Mouse (Mus musculus): ENCODE results near the gene Magi1. TPM values are rescaled to one million over a fixed set of nuclear protein-coding genes. Genes with fewer than 3 reads are reported as not detected.

Gene Magi1
- polyA plus RNA-seq, 1 experiment = 1.3 TPM

GRCm38 (mm10) chr6:94251358-94251945, 32.3 kb downstream of the Magi1 start:
- TF ChIP-seq POLR2A (IDR thresholded peaks at IDR 0.05; ENCODE audit: borderline replicate concordance, control insufficient read depth, low read depth, low read length) (no peak), CTCF (IDR thresholded peaks at IDR 0.05; ENCODE audit: control insufficient read depth, insufficient read depth, low read length) (no peak)
- no peak overlapping the region for H3K27ac ChIP-seq (ENCODE audit: control insufficient read depth, insufficient read depth, low read depth, low read length, poor library complexity)
- no peaks in the 10 kb centered on the region for H3K4me1 ChIP-seq (ENCODE audit: control insufficient read depth, insufficient read depth, low read length)
- WGBS = 84% methylated on average over 8 of the region's 8 CpGs
- H3K4me3 ChIP-seq (replicated peaks; ENCODE audit: control insufficient read depth, low read depth, low read length) = no peak overlapping the region

GRCm38 (mm10) chr6:94249286-94249790, 34.4 kb downstream of the Magi1 start:
- Histone ChIP-seq H3K27ac (ENCODE audit: control insufficient read depth, insufficient read depth, low read depth, low read length, poor library complexity) (no peak overlapping the region), H3K4me1 (ENCODE audit: control insufficient read depth, insufficient read depth, low read length) (no peaks in the 10 kb centered on the region), H3K4me3 (replicated peaks; ENCODE audit: control insufficient read depth, low read depth, low read length) (no peak overlapping the region)
- TF ChIP-seq CTCF (IDR thresholded peaks at IDR 0.05; ENCODE audit: control insufficient read depth, insufficient read depth, low read length) (no peak), POLR2A (IDR thresholded peaks at IDR 0.05; ENCODE audit: borderline replicate concordance, control insufficient read depth, low read depth, low read length) (no peak)
- 84% methylated on average over 9 of the region's 9 CpGs for WGBS

- no peak overlapping the region for H3K27ac ChIP-seq (ENCODE audit: control insufficient read depth, insufficient read depth, low read depth, low read length, poor library complexity)
- no peaks in the 10 kb centered on the region for H3K4me1 ChIP-seq (ENCODE audit: control insufficient read depth, insufficient read depth, low read length)
- H3K4me3 ChIP-seq (replicated peaks; ENCODE audit: control insufficient read depth, low read depth, low read length) = no peak overlapping the region
- WGBS = 74% methylated on average over 6 of the region's 6 CpGs
- TF ChIP-seq POLR2A (IDR thresholded peaks at IDR 0.05; ENCODE audit: borderline replicate concordance, control insufficient read depth, low read depth, low read length) = no peak
- no peak for TF ChIP-seq CTCF (IDR thresholded peaks at IDR 0.05; ENCODE audit: control insufficient read depth, insufficient read depth, low read length)
Observed at GRCm38 (mm10) chr6:94241251-94241650, 42.5 kb downstream of the Magi1 start.

GRCm38 (mm10) chr6:94238643-94239042, 45.1 kb downstream of the Magi1 start:
- WGBS = 74% methylated on average over 2 of the region's 2 CpGs

GRCm38 (mm10) chr6:94236899-94237298, 46.8 kb downstream of the Magi1 start:
- no peak for TF ChIP-seq CTCF (IDR thresholded peaks at IDR 0.05; ENCODE audit: control insufficient read depth, insufficient read depth, low read length)
- TF ChIP-seq POLR2A (IDR thresholded peaks at IDR 0.05; ENCODE audit: borderline replicate concordance, control insufficient read depth, low read depth, low read length) = no peak
- Histone ChIP-seq H3K4me1 (ENCODE audit: control insufficient read depth, insufficient read depth, low read length) (no peaks in the 10 kb centered on the region), H3K4me3 (replicated peaks; ENCODE audit: control insufficient read depth, low read depth, low read length) (no peak overlapping the region), H3K27ac (ENCODE audit: control insufficient read depth, insufficient read depth, low read depth, low read length, poor library complexity) (no peak overlapping the region)
- WGBS = 61% methylated on average over 2 of the region's 2 CpGs

More at GRCm38 (mm10) chr6:94238643-94239042, 45.1 kb downstream of the Magi1 start:
- Histone ChIP-seq H3K4me3 (replicated peaks; ENCODE audit: control insufficient read depth, low read depth, low read length) (no peak overlapping the region), H3K27ac (ENCODE audit: control insufficient read depth, insufficient read depth, low read depth, low read length, poor library complexity) (no peak overlapping the region), H3K4me1 (ENCODE audit: control insufficient read depth, insufficient read depth, low read length) (no peaks in the 10 kb centered on the region)
- TF ChIP-seq CTCF (IDR thresholded peaks at IDR 0.05; ENCODE audit: control insufficient read depth, insufficient read depth, low read length) = no peak
- no peak for TF ChIP-seq POLR2A (IDR thresholded peaks at IDR 0.05; ENCODE audit: borderline replicate concordance, control insufficient read depth, low read depth, low read length)

GRCm38 (mm10) chr6:94232243-94232785, 51.4 kb downstream of the Magi1 start:
- TF ChIP-seq CTCF (IDR thresholded peaks at IDR 0.05; ENCODE audit: control insufficient read depth, insufficient read depth, low read length) = no peak
- no peak for TF ChIP-seq POLR2A (IDR thresholded peaks at IDR 0.05; ENCODE audit: borderline replicate concordance, control insufficient read depth, low read depth, low read length)
- Histone ChIP-seq H3K27ac (ENCODE audit: control insufficient read depth, insufficient read depth, low read depth, low read length, poor library complexity) (no peak overlapping the region), H3K4me3 (replicated peaks; ENCODE audit: control insufficient read depth, low read depth, low read length) (no peak overlapping the region), H3K4me1 (ENCODE audit: control insufficient read depth, insufficient read depth, low read length) (no peaks in the 10 kb centered on the region)
- 55% methylated on average over 3 of the region's 3 CpGs for WGBS

- Histone ChIP-seq H3K4me3 (replicated peaks; ENCODE audit: control insufficient read depth, low read depth, low read length) (no peak overlapping the region), H3K4me1 (ENCODE audit: control insufficient read depth, insufficient read depth, low read length) (no peaks in the 10 kb centered on the region; the same call in 1 of the 2 replicates), H3K27ac (ENCODE audit: control insufficient read depth, insufficient read depth, low read depth, low read length, poor library complexity) (no peak overlapping the region)
- TF ChIP-seq POLR2A (IDR thresholded peaks at IDR 0.05; ENCODE audit: borderline replicate concordance, control insufficient read depth, low read depth, low read length) (no peak), CTCF (IDR thresholded peaks at IDR 0.05; ENCODE audit: control insufficient read depth, insufficient read depth, low read length) (no peak)
- WGBS = 76% methylated on average over 4 of the region's 4 CpGs
Observed at GRCm38 (mm10) chr6:94231831-94232230, 51.9 kb downstream of the Magi1 start.

GRCm38 (mm10) chr6:94231367-94231766, 52.4 kb downstream of the Magi1 start:
- TF ChIP-seq CTCF (IDR thresholded peaks at IDR 0.05; ENCODE audit: control insufficient read depth, insufficient read depth, low read length) = no peak
- no peak for TF ChIP-seq POLR2A (IDR thresholded peaks at IDR 0.05; ENCODE audit: borderline replicate concordance, control insufficient read depth, low read depth, low read length)
- H3K27ac ChIP-seq (ENCODE audit: control insufficient read depth, insufficient read depth, low read depth, low read length, poor library complexity) = no peak overlapping the region
- H3K4me1 ChIP-seq (ENCODE audit: control insufficient read depth, insufficient read depth, low read length) = no peaks in the 10 kb centered on the region; the same call in 1 of the 2 replicates
- no peak overlapping the region for H3K4me3 ChIP-seq (replicated peaks; ENCODE audit: control insufficient read depth, low read depth, low read length)
- 78% methylated on average over 7 of the region's 7 CpGs for WGBS

All from bone marrow, adult 2 months (tissue).